Mouse (Mus musculus): ENCODE measurements at regions not wholly inside any gene's neighbourhood (a gene's known extent, or its start where the extent isn't known, plus 50 kb on each side); places are given as distances from the start of the nearest gene placed in this dataset.
A peak's percentile ranks its signal among the peaks of the same experiment; 100 is the strongest.

- Histone ChIP-seq H3K27ac (replicated peaks) (no peak overlapping the region), H3K4me2 (no peak overlapping the region), H3K36me3 (no peaks in the 10 kb centered on the region), H3K9me3 (no peaks in the 10 kb centered on the region), H3K9ac (no peak overlapping the region), H3K4me3 (no peak overlapping the region), H3K27me3 (no peaks in the 10 kb centered on the region), H3K4me1 (replicated peaks) (no peaks in the 10 kb centered on the region)
- WGBS = 72% methylated on average over 1 of the region's 1 CpGs
- ATAC-seq (ENCODE audit: low FRiP score, low read depth) = no peak
Observed at GRCm38 (mm10) chr5:90021447-90021846, 138.3 kb upstream of the Adamts3 start.

GRCm38 (mm10) chr5:90000758-90001157 lies 117.6 kb upstream of the Adamts3 start:
- 90% methylated on average over 6 of the region's 6 CpGs for WGBS
- Histone ChIP-seq H3K4me1 (replicated peaks) (no peaks in the 10 kb centered on the region), H3K9me3 (no peaks in the 10 kb centered on the region), H3K4me2 (no peak overlapping the region), H3K4me3 (no peak overlapping the region), H3K27ac (replicated peaks) (no peak overlapping the region), H3K9ac (no peak overlapping the region), H3K36me3 (no peaks in the 10 kb centered on the region), H3K27me3 (no peaks in the 10 kb centered on the region)
- no peak for ATAC-seq (ENCODE audit: low FRiP score, low read depth)

GRCm38 (mm10) chr5:89991568-89991967 lies 108.4 kb upstream of the Adamts3 start:
- Histone ChIP-seq H3K4me3 (no peak overlapping the region), H3K4me1 (replicated peaks) (no peaks in the 10 kb centered on the region), H3K36me3 (no peaks in the 10 kb centered on the region), H3K27ac (replicated peaks) (no peak overlapping the region), H3K9me3 (no peaks in the 10 kb centered on the region), H3K9ac (no peak overlapping the region), H3K27me3 (no peaks in the 10 kb centered on the region), H3K4me2 (no peak overlapping the region)
- 0 out of 2 replicates have a peak, but pooled peaks have one; percentile 11 for ATAC-seq (ENCODE audit: low FRiP score, low read depth)
- 83% methylated on average over 2 of the region's 2 CpGs for WGBS

- Histone ChIP-seq H3K27me3 (no peaks in the 10 kb centered on the region), H3K4me3 (no peak overlapping the region), H3K36me3 (no peaks in the 10 kb centered on the region), H3K4me1 (replicated peaks) (no peaks in the 10 kb centered on the region), H3K9ac (no peak overlapping the region), H3K9me3 (no peaks in the 10 kb centered on the region), H3K4me2 (no peak overlapping the region), H3K27ac (replicated peaks) (no peak overlapping the region)
- 61% methylated on average over 6 of the region's 6 CpGs for WGBS
- no peak for ATAC-seq (ENCODE audit: low FRiP score, low read depth)
Observed at GRCm38 (mm10) chr5:89981627-89982026, 98.5 kb upstream of the Adamts3 start.

- 87% methylated on average over 3 of the region's 3 CpGs for WGBS
- no peaks in the 10 kb centered on the region for H3K9me3 ChIP-seq
- no peak overlapping the region for H3K4me2 ChIP-seq
- H3K27me3 ChIP-seq = no peaks in the 10 kb centered on the region
- no peak overlapping the region for H3K27ac ChIP-seq (replicated peaks)
- no peaks in the 10 kb centered on the region for H3K4me1 ChIP-seq (replicated peaks)
- H3K9ac ChIP-seq = no peak overlapping the region
- ATAC-seq (ENCODE audit: low FRiP score, low read depth) = no peak
- no peak overlapping the region for H3K4me3 ChIP-seq
- no peaks in the 10 kb centered on the region for H3K36me3 ChIP-seq
Observed at GRCm38 (mm10) chr5:89980204-89980603, 97.1 kb upstream of the Adamts3 start.

GRCm38 (mm10) chr5:89952611-89953010 lies 69.5 kb upstream of the Adamts3 start:
- WGBS = 86% methylated on average over 11 of the region's 11 CpGs
- no peak overlapping the region for H3K4me3 ChIP-seq
- H3K9me3 ChIP-seq = no peaks in the 10 kb centered on the region
- no peak for ATAC-seq (ENCODE audit: low FRiP score, low read depth)
- H3K4me1 ChIP-seq (replicated peaks) = no peaks in the 10 kb centered on the region
- no peak overlapping the region for H3K27ac ChIP-seq (replicated peaks)
- H3K4me2 ChIP-seq = no peak overlapping the region
- H3K36me3 ChIP-seq = no peaks in the 10 kb centered on the region
- no peak overlapping the region for H3K9ac ChIP-seq
- H3K27me3 ChIP-seq = no peaks in the 10 kb centered on the region

- Histone ChIP-seq H3K27ac (replicated peaks) (no peak overlapping the region), H3K4me3 (no peak overlapping the region), H3K36me3 (no peaks in the 10 kb centered on the region), H3K27me3 (no peaks in the 10 kb centered on the region), H3K4me1 (replicated peaks) (no peaks in the 10 kb centered on the region), H3K4me2 (no peak overlapping the region), H3K9ac (no peak overlapping the region), H3K9me3 (no peaks in the 10 kb centered on the region)
- 90% methylated on average over 3 of the region's 3 CpGs for WGBS
- no peak for ATAC-seq (ENCODE audit: low FRiP score, low read depth)
Observed at GRCm38 (mm10) chr5:89945660-89945925, 62.5 kb upstream of the Adamts3 start.

GRCm38 (mm10) chr5:89944855-89945659 lies 61.9 kb upstream of the Adamts3 start:
- Histone ChIP-seq H3K27ac (replicated peaks) (no peak overlapping the region), H3K4me2 (no peak overlapping the region), H3K27me3 (no peaks in the 10 kb centered on the region), H3K4me1 (replicated peaks) (no peaks in the 10 kb centered on the region), H3K9me3 (no peaks in the 10 kb centered on the region), H3K4me3 (no peak overlapping the region), H3K36me3 (no peaks in the 10 kb centered on the region), H3K9ac (no peak overlapping the region)
- WGBS = 85% methylated on average over 5 of the region's 5 CpGs
- no peak for ATAC-seq (ENCODE audit: low FRiP score, low read depth)

GRCm38 (mm10) chr5:89943276-89944127 lies 60.4 kb upstream of the Adamts3 start:
- H3K27me3 ChIP-seq = no peaks in the 10 kb centered on the region
- no peaks in the 10 kb centered on the region for H3K9me3 ChIP-seq
- 47% methylated on average over 9 of the region's 9 CpGs for WGBS
- no peaks in the 10 kb centered on the region for H3K4me1 ChIP-seq (replicated peaks)
- ATAC-seq (ENCODE audit: low FRiP score, low read depth) = peak; percentile 63; the same call in 1 of the 2 replicates
- no peak overlapping the region for H3K4me3 ChIP-seq
- no peak overlapping the region for H3K9ac ChIP-seq
- H3K27ac ChIP-seq (replicated peaks) = no peak overlapping the region
- no peak overlapping the region for H3K4me2 ChIP-seq
- no peaks in the 10 kb centered on the region for H3K36me3 ChIP-seq

- H3K9ac ChIP-seq = no peak overlapping the region
- H3K4me3 ChIP-seq = no peak overlapping the region
- H3K4me2 ChIP-seq = no peak overlapping the region
- ATAC-seq (ENCODE audit: low FRiP score, low read depth) = no peak
- H3K36me3 ChIP-seq = no peaks in the 10 kb centered on the region
- no peaks in the 10 kb centered on the region for H3K4me1 ChIP-seq (replicated peaks)
- H3K27me3 ChIP-seq = no peaks in the 10 kb centered on the region
- WGBS = 43% methylated on average over 4 of the region's 4 CpGs
- H3K27ac ChIP-seq (replicated peaks) = no peak overlapping the region
- no peaks in the 10 kb centered on the region for H3K9me3 ChIP-seq
Observed at GRCm38 (mm10) chr5:89942244-89942643, 59.1 kb upstream of the Adamts3 start.

GRCm38 (mm10) chr5:89932999-89933398 lies 49.9 kb upstream of the Adamts3 start:
- H3K27ac ChIP-seq (replicated peaks) = no peak overlapping the region
- H3K27me3 ChIP-seq = no peaks in the 10 kb centered on the region
- no peaks in the 10 kb centered on the region for H3K4me1 ChIP-seq (replicated peaks)
- no peaks in the 10 kb centered on the region for H3K9me3 ChIP-seq
- 89% methylated on average over 6 of the region's 6 CpGs for whole genome bisulfite sequencing
- no peak overlapping the region for H3K4me2 ChIP-seq
- H3K4me3 ChIP-seq = no peak overlapping the region
- no peaks in the 10 kb centered on the region for H3K36me3 ChIP-seq
- no peak for ATAC-seq (ENCODE audit: low FRiP score, low read depth)
- no peak overlapping the region for H3K9ac ChIP-seq

All from hindbrain, embryonic 15.5 days (tissue).